In the genomic region with DNA sequence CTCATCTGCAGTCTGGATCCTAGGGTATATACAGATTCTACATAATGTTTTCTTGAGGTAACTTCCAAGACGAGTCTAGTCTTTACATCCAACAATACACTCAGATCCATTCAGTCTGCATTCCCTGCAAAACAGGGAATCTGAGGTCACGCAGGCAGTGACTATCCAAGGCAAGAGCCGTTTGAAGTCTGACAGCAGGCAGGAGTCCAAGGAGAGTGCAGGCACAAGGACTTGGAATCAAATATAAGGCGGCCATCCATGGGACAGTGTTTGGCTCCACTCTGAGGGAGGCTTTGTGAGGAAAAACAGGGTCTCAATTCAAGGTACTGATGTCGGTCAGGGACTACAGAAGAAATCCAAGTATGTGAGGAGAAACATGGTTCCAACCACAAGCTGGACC, we compare ENCODE assay signal across 23 mouse cellular contexts. TPM values are rescaled to one million over a fixed set of nuclear protein-coding genes. Genes with fewer than 3 reads are reported as not detected.
DNase-seq lines count a peak whose midpoint lies in the region.
"Had no signal": no experiment of that assay in that cellular context is flagged by ENCODE, and none has a peak within 500 bp of the region (broad histone marks: within the 10 kb centered on the region; RNA-seq: fewer than 3 reads in every experiment).

No protein-coding gene starts in this region.

- H3K27me3 ChIP-seq in limb, embryonic 10.5 days (ENCODE audit: low read depth, poor library complexity, severe bottlenecking): 0 out of 2 replicates have a peak, but pooled peaks cover 5% of the 10 kb centered on the region
- H3K27me3 ChIP-seq: embryonic facial prominence, embryonic 13.5 days; forebrain, embryonic 15.5 days had no signal

- peak; percentile 10 to 59 for DNase-seq in adrenal gland, adult (ENCODE audit: inconsistent age in 2 of 2, low spot score in 1 of 2)
- no peak for DNase-seq in adrenal gland, postnatal 25 days
- peak; percentile 41 to 47 for DNase-seq in cerebellum, postnatal 10 days
- DNase-seq in cerebellum, postnatal 25 days: no peak
- peak; percentile 18 for DNase-seq in lung, postnatal 10 days
- no peak for DNase-seq in lung, adult 18-20 months
- peak; percentile 26 to 38 for DNase-seq in adrenal gland, postnatal 36 days
- no peak for DNase-seq in limb, embryonic 10.5 days (ENCODE audit: low spot score)
- DNase-seq: cerebellum, adult 11-12 months; cerebellum, adult 8-10 months; cerebellum, postnatal 14 days; gastrocnemius, postnatal 25 days; heart, postnatal 14 days; heart, postnatal 4 days; kidney, adult 18-20 months had no signal

- H3K9me3 ChIP-seq in limb, embryonic 10.5 days (replicated peaks): no peaks in the 10 kb centered on the region
- H3K9me3 ChIP-seq: embryonic facial prominence, embryonic 10.5 days; embryonic facial prominence, embryonic 13.5 days; forebrain, embryonic 12.5 days; forebrain, embryonic 15.5 days; heart, embryonic 13.5 days had no signal

- H3K4me3 ChIP-seq in limb, embryonic 10.5 days: no peak overlapping the region
- H3K4me3 ChIP-seq: embryonic facial prominence, embryonic 10.5 days; embryonic facial prominence, embryonic 13.5 days; erythroblast, embryonic 14.5 days; forebrain, embryonic 12.5 days; forebrain, embryonic 15.5 days; heart, embryonic 13.5 days had no signal

- peaks cover 15% of the 10 kb centered on the region for H3K4me1 ChIP-seq in limb, embryonic 10.5 days
- H3K4me1 ChIP-seq: embryonic facial prominence, embryonic 13.5 days; forebrain, embryonic 12.5 days; forebrain, embryonic 15.5 days had no signal

- H3K36me3 ChIP-seq in limb, embryonic 10.5 days: no peaks in the 10 kb centered on the region
- H3K36me3 ChIP-seq: embryonic facial prominence, embryonic 10.5 days; embryonic facial prominence, embryonic 13.5 days; forebrain, embryonic 12.5 days; forebrain, embryonic 15.5 days; heart, embryonic 13.5 days had no signal

- 86% methylated on average over 5 of the region's 5 CpGs for WGBS in limb, embryonic 10.5 days

- no peak overlapping the region for H3K27ac ChIP-seq in limb, embryonic 10.5 days
- H3K27ac ChIP-seq: embryonic facial prominence, embryonic 10.5 days; embryonic facial prominence, embryonic 13.5 days; forebrain, embryonic 12.5 days; forebrain, embryonic 15.5 days; heart, embryonic 13.5 days; hindbrain, embryonic 14.5 days; hindbrain, postnatal 0 days had no signal

RNA-seq across cellular contexts. Expression of gene Cadm1, which starts 45.5 kb away (rescaled TPM):
- 27.5 and 35.6 TPM in 2 replicates for total RNA-seq in adrenal gland, postnatal 25 days (2021)
- total RNA-seq in adrenal gland, postnatal 36 days (2021): 10 to 100 TPM; 31.6 to 38.0 TPM
- polyA plus RNA-seq in limb, embryonic 10.5 days (2016; fragmentation: Nextera tagmentation; extraction: Ambion mirVana): 49.1 and 51.3 TPM in 2 replicates

Comparison
In these comparisons a context has a peak if more than half of its experiments do, and no peak if none do; other contexts are left out.
1. DNase-seq: peak in adrenal gland, adult (2 of 2), cerebellum, postnatal 10 days (2 of 2), lung, postnatal 10 days (single experiment) and adrenal gland, postnatal 36 days (2 of 2); none in adrenal gland, postnatal 25 days (single experiment), cerebellum, postnatal 25 days (0 of 2), lung, adult 18-20 months (0 of 2) and limb, embryonic 10.5 days (single experiment).